Mouse (Mus musculus) small intestine, adult 2 months (tissue): Measurements from ENCODE around the gene Pip5k1c. TPM values are rescaled to one million over a fixed set of nuclear protein-coding genes. Genes with fewer than 3 reads are reported as not detected.

Source experiments
- H3K27ac ChIP-seq: fragments of 200-500 bp; 2 replicates; pipeline ENCODE4 v1.5.1; 2012; ENCODE audit warnings: low read depth, low read length, control low read depth, inconsistent platforms; ENCODE audit not compliant: insufficient read depth
- H3K27me3 ChIP-seq: fragments of 200-500 bp; 2 replicates; pipeline ENCODE4 v1.6.1; 2012; ENCODE audit warnings: mild to moderate bottlenecking, moderate library complexity, low read length, inconsistent platforms; ENCODE audit not compliant: control insufficient read depth, insufficient read depth
- H3K36me3 ChIP-seq: fragments of 200-500 bp; 2 replicates; pipeline ENCODE4 v1.6.1; 2012; ENCODE audit warnings: mild to moderate bottlenecking, low read length, control low read depth, inconsistent platforms; ENCODE audit not compliant: control insufficient read depth, insufficient read depth
- H3K4me1 ChIP-seq: fragments of 200-500 bp; 2 replicates; pipeline ENCODE4 v1.6.1; 2012; ENCODE audit warnings: low read length, inconsistent platforms, mixed read lengths; ENCODE audit not compliant: control insufficient read depth, insufficient read depth, insufficient read length
- H3K4me3 ChIP-seq: fragments of 200-500 bp; 2 replicates; pipeline ENCODE4 v1.5.1; 2012; ENCODE audit warnings: low read depth, mild to moderate bottlenecking, control low read depth, inconsistent platforms, low read length, moderate library complexity
- CTCF ChIP-seq: fragments of 200-500 bp; IDR thresholded peaks from 2 replicates; pipeline ENCODE4 v1.5.1; 2012; ENCODE audit warnings: low read depth, mild to moderate bottlenecking, control low read depth, inconsistent platforms, low read length, moderate library complexity, mixed read lengths; ENCODE audit not compliant: insufficient replicate concordance, insufficient read length; ENCODE audit errors: extremely low read depth
- POLR2A ChIP-seq: fragments of 200-500 bp; IDR thresholded peaks from 2 replicates; pipeline ENCODE4 v1.6.1; 2012; ENCODE audit warnings: low read depth, mild to moderate bottlenecking, control low read depth, inconsistent platforms, low read length, moderate library complexity
- WGBS: fragments of 180-500 bp; shearing (Covaris S2); methylation state at CpG from one replicate; pipeline ENCODE4 v1.1.7; 2018; 5-methylcytosine and 5-hydroxymethylcytosine counted together
- polyA plus RNA-seq: library from polyadenylated mRNA; depleted of rRNA; stranded (reverse); fragments of >200 nt; gene quantifications from 2 replicates; pipeline ENCODE4 v1.2.3, GENCODE M21; 2012

The Pip5k1c gene
- polyA plus RNA-seq, 1 experiment = 50.8 TPM

GRCm38 (mm10) chr10:81302781-81303218 lies 10.0 kb downstream of the Pip5k1c start:
- peaks cover 16% of the 10 kb centered on the region for H3K36me3 ChIP-seq
- 43% methylated on average over 14 of the region's 14 CpGs for WGBS
- H3K4me1 ChIP-seq = peaks cover 36% of the 10 kb centered on the region
- no peaks in the 10 kb centered on the region for H3K27me3 ChIP-seq
- peak overlapping the region; percentile 32; the same call in 1 of the 2 replicates for H3K27ac ChIP-seq
- no peak overlapping the region for H3K4me3 ChIP-seq
- no peak for TF ChIP-seq POLR2A
- no peak for TF ChIP-seq CTCF

GRCm38 (mm10) chr10:81303258-81303657 lies 10.5 kb downstream of the Pip5k1c start:
- Histone ChIP-seq H3K36me3 (peaks cover 21% of the 10 kb centered on the region), H3K27ac (peak overlapping the region; percentile 32; the same call in 1 of the 2 replicates), H3K4me3 (no peak overlapping the region), H3K27me3 (no peaks in the 10 kb centered on the region), H3K4me1 (peaks cover 32% of the 10 kb centered on the region)
- WGBS = 57% methylated on average over 10 of the region's 10 CpGs
- TF ChIP-seq POLR2A = no peak
- TF ChIP-seq CTCF = no peak

- TF ChIP-seq POLR2A = no peak
- TF ChIP-seq CTCF = no peak
- Histone ChIP-seq H3K27ac (no peak overlapping the region), H3K4me3 (no peak overlapping the region), H3K27me3 (no peaks in the 10 kb centered on the region), H3K36me3 (peaks cover 23% of the 10 kb centered on the region), H3K4me1 (peaks cover 29% of the 10 kb centered on the region)
- 74% methylated on average over 7 of the region's 7 CpGs for WGBS
Measured at GRCm38 (mm10) chr10:81303761-81304160, 11.0 kb downstream of the Pip5k1c start.

DNA sequence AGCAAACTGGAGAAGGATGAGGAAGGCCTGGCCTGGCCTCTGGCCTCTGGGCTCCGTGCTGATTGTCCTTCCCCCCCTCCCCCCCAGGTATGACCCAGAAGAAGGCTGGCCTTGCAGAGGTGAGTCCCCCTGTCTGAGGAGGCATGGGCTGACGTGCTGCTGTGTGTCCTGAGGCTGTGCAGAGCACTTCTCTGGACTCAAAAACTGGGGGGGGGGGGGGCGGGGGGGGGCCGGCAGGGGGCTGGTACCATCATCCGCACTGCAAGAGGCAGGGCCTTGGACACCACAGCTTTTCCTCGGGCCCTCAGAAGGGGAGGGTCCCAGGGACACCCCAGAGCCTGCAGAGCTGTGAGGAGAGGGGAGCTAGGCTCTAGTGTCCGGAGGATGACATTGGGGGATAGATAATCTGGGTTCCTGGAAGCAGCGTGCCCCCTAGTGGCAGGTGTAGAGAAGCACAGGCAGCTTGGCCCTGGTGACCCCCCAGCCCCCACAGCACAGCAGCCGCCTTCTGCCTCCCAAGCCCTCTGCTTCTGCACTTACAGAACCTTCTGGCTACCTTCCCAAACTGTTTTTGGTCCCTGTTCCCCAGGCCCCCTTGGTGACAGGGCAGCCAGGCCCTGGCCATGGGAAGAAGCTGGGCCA lies 12.0 kb downstream of the Pip5k1c start:
- WGBS = 31% methylated on average over 9 of the region's 9 CpGs
- no peak for TF ChIP-seq POLR2A
- TF ChIP-seq CTCF = peak; percentile 80; the same call in 1 of the 2 replicates
- Histone ChIP-seq H3K4me3 (no peak overlapping the region), H3K27me3 (no peaks in the 10 kb centered on the region), H3K36me3 (peaks cover 31% of the 10 kb centered on the region), H3K27ac (no peak overlapping the region), H3K4me1 (peaks cover 21% of the 10 kb centered on the region)

GRCm38 (mm10) chr10:81305663-81306062 lies 12.9 kb downstream of the Pip5k1c start:
- Histone ChIP-seq H3K27me3 (no peaks in the 10 kb centered on the region), H3K4me3 (no peak overlapping the region), H3K4me1 (peaks cover 14% of the 10 kb centered on the region), H3K36me3 (peaks cover 35% of the 10 kb centered on the region), H3K27ac (no peak overlapping the region)
- WGBS = 94% methylated on average over 14 of the region's 14 CpGs
- no peak for TF ChIP-seq POLR2A
- TF ChIP-seq CTCF = no peak

DNA sequence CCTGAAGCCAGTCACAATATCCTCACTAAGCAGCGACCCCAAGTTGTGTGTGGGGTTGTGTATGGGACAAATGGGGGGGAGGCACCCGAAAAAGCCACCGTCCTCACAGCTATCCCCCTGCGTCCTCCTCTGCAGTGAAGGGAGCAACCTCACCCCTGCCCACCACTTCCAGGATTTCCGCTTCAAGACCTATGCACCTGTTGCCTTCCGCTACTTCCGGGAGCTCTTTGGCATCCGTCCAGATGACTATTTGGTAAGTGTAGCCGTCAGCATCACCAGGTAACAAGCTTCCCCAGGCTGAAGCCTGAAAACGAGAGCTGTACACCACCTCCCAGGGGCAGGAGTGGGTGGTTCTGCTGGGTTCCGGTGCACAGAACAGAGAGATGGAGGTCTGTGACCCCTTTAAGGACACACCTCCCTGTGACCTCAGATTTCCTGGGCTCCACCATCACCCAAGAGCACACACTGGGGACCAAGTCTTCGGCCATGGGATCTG lies 13.5 kb downstream of the Pip5k1c start:
- Histone ChIP-seq H3K4me3 (no peak overlapping the region), H3K27me3 (no peaks in the 10 kb centered on the region), H3K36me3 (peaks cover 38% of the 10 kb centered on the region), H3K4me1 (peaks cover 14% of the 10 kb centered on the region), H3K27ac (no peak overlapping the region)
- 87% methylated on average over 12 of the region's 12 CpGs for WGBS
- TF ChIP-seq CTCF = no peak
- no peak for TF ChIP-seq POLR2A

GRCm38 (mm10) chr10:81306837-81307682 lies 14.3 kb downstream of the Pip5k1c start:
- peaks cover 14% of the 10 kb centered on the region for H3K4me1 ChIP-seq
- H3K27ac ChIP-seq = no peak overlapping the region
- H3K36me3 ChIP-seq = peaks cover 41% of the 10 kb centered on the region
- 95% methylated on average over 21 of the region's 21 CpGs for WGBS
- no peak overlapping the region for H3K4me3 ChIP-seq
- no peak for TF ChIP-seq POLR2A
- TF ChIP-seq CTCF = no peak
- no peaks in the 10 kb centered on the region for H3K27me3 ChIP-seq
